Mouse (Mus musculus): ENCODE data around the gene Diexf. TPM values are rescaled to one million over a fixed set of nuclear protein-coding genes. Genes with fewer than 3 reads are reported as not detected.

The Diexf gene
- polyA plus RNA-seq (2012; fragmentation: generic; extraction: Trizol) = 13.3 TPM

GRCm38 (mm10) chr1:193129786-193130455, at the start of gene Diexf:
Gene Diexf (minus strand): TSS chr1:193130272.
- H3K36me3 ChIP-seq (ENCODE audit: control insufficient read depth, insufficient read depth) = peaks cover 15% of the 10 kb centered on the region
- peak within 1 kb of the TSS; percentile 37 for H3ac ChIP-seq (ENCODE audit: control insufficient read depth, insufficient read length)
- peak within 1 kb of the TSS; percentile 59 for H3K4me3 ChIP-seq
- H3K79me2 ChIP-seq (ENCODE audit: control insufficient read depth, insufficient read depth) = peaks cover 31% of the 10 kb centered on the region
- H3K4me2 ChIP-seq (ENCODE audit: low read depth) = peak within 1 kb of the TSS; percentile 80
- peak; percentile 26 for TF ChIP-seq USF1 (IDR thresholded peaks at IDR 0.05; ENCODE audit: low read depth)
- TF ChIP-seq SRF (IDR thresholded peaks at IDR 0.05; ENCODE audit: control insufficient read depth, insufficient read length, low read depth) = no peak
- no peak for TF ChIP-seq E2F4 (IDR thresholded peaks at IDR 0.05; ENCODE audit: insufficient read depth)
- TF ChIP-seq REST (IDR thresholded peaks at IDR 0.05; ENCODE audit: insufficient read depth, insufficient read length) = no peak
- peak; percentile 68 for TF ChIP-seq POLR2A (IDR thresholded peaks at IDR 0.05; ENCODE audit: insufficient read length, low read depth)
- no peak for TF ChIP-seq TCF12 (IDR thresholded peaks at IDR 0.05; ENCODE audit: insufficient read depth, poor library complexity, severe bottlenecking)
- TF ChIP-seq TCF3 (IDR thresholded peaks at IDR 0.05; ENCODE audit: insufficient read length, low read depth) = no peak
- TF ChIP-seq CEBPB (IDR thresholded peaks at IDR 0.05; ENCODE audit: insufficient read depth, poor library complexity, severe bottlenecking) = no peak
- TF ChIP-seq MYOD1 (IDR thresholded peaks at IDR 0.05; ENCODE audit: control insufficient read depth in 1 of 3, insufficient read length in 2 of 3, low read depth in 2 of 3) = peak in 1 of 3 experiments; percentile 32
- peak; percentile 68 for TF ChIP-seq POLR2AphosphoS2 (IDR thresholded peaks at IDR 0.05; ENCODE audit: insufficient read length, low read depth)
- peak; percentile 82 for TF ChIP-seq MAX (IDR thresholded peaks at IDR 0.05; ENCODE audit: low read depth)
- peak in 1 of 3 experiments; percentile 46 for TF ChIP-seq MYOG (IDR thresholded peaks at IDR 0.05; ENCODE audit: control insufficient read depth in 1 of 3, insufficient read depth in 1 of 3, insufficient read length in 2 of 3, low read depth in 2 of 3)
- H3K27me3 ChIP-seq (ENCODE audit: control insufficient read depth, insufficient read depth, insufficient read length) = no peaks in the 10 kb centered on the region

- Histone ChIP-seq H3K27me3 (ENCODE audit: control insufficient read depth, insufficient read depth, insufficient read length) (no peaks in the 10 kb centered on the region), H3K4me2 (ENCODE audit: low read depth) (peak overlapping the region; percentile 88), H3K4me3 (peak overlapping the region; percentile 85), H3K79me2 (ENCODE audit: control insufficient read depth, insufficient read depth) (no peaks in the 10 kb centered on the region), H3K36me3 (ENCODE audit: control insufficient read depth, insufficient read depth) (no peaks in the 10 kb centered on the region), H3ac (ENCODE audit: control insufficient read depth, insufficient read length) (peak overlapping the region; percentile 50)
- TF ChIP-seq MYOG (IDR thresholded peaks at IDR 0.05; ENCODE audit: control insufficient read depth in 1 of 3, insufficient read depth in 1 of 3, insufficient read length in 2 of 3, low read depth in 2 of 3) (peak; percentile 23 to 92 (median 65)), TCF3 (IDR thresholded peaks at IDR 0.05; ENCODE audit: insufficient read length, low read depth) (peak; percentile 50), E2F4 (IDR thresholded peaks at IDR 0.05; ENCODE audit: insufficient read depth) (no peak), MYOD1 (IDR thresholded peaks at IDR 0.05; ENCODE audit: control insufficient read depth in 1 of 3, insufficient read length in 2 of 3, low read depth in 2 of 3) (peak in 2 of 3 experiments; percentile 84), CEBPB (IDR thresholded peaks at IDR 0.05; ENCODE audit: insufficient read depth, poor library complexity, severe bottlenecking) (no peak), TCF12 (IDR thresholded peaks at IDR 0.05; ENCODE audit: insufficient read depth, poor library complexity, severe bottlenecking) (peak; percentile 9)
These were observed 44.2 kb upstream of the Diexf start for GRCm38 (mm10) chr1:193174143-193174733.

- Histone ChIP-seq H3K4me2 (ENCODE audit: low read depth) (peak overlapping the region; percentile 88), H3K27me3 (ENCODE audit: control insufficient read depth, insufficient read depth, insufficient read length) (no peaks in the 10 kb centered on the region), H3ac (ENCODE audit: control insufficient read depth, insufficient read length) (peak overlapping the region; percentile 50), H3K79me2 (ENCODE audit: control insufficient read depth, insufficient read depth) (no peaks in the 10 kb centered on the region), H3K36me3 (ENCODE audit: control insufficient read depth, insufficient read depth) (no peaks in the 10 kb centered on the region), H3K4me3 (peak overlapping the region; percentile 85)
- TF ChIP-seq CEBPB (IDR thresholded peaks at IDR 0.05; ENCODE audit: insufficient read depth, poor library complexity, severe bottlenecking) = no peak
- TF ChIP-seq USF1 (IDR thresholded peaks at IDR 0.05; ENCODE audit: low read depth) = no peak
- TF ChIP-seq SRF (IDR thresholded peaks at IDR 0.05; ENCODE audit: control insufficient read depth, insufficient read length, low read depth) = no peak
- TF ChIP-seq E2F4 (IDR thresholded peaks at IDR 0.05; ENCODE audit: insufficient read depth) = no peak
- TF ChIP-seq TCF12 (IDR thresholded peaks at IDR 0.05; ENCODE audit: insufficient read depth, poor library complexity, severe bottlenecking) = no peak
- TF ChIP-seq MYOG (IDR thresholded peaks at IDR 0.05; ENCODE audit: control insufficient read depth in 1 of 3, insufficient read depth in 1 of 3, insufficient read length in 2 of 3, low read depth in 2 of 3) = no peak
- no peak for TF ChIP-seq REST (IDR thresholded peaks at IDR 0.05; ENCODE audit: insufficient read depth, insufficient read length)
- no peak for TF ChIP-seq MYOD1 (IDR thresholded peaks at IDR 0.05; ENCODE audit: control insufficient read depth in 1 of 3, insufficient read length in 2 of 3, low read depth in 2 of 3)
- TF ChIP-seq POLR2AphosphoS2 (IDR thresholded peaks at IDR 0.05; ENCODE audit: insufficient read length, low read depth) = no peak
- no peak for TF ChIP-seq MAX (IDR thresholded peaks at IDR 0.05; ENCODE audit: low read depth)
- TF ChIP-seq TCF3 (IDR thresholded peaks at IDR 0.05; ENCODE audit: insufficient read length, low read depth) = no peak
- no peak for TF ChIP-seq POLR2A (IDR thresholded peaks at IDR 0.05; ENCODE audit: insufficient read length, low read depth)
These were observed 43.7 kb upstream of the Diexf start for GRCm38 (mm10) chr1:193173810-193174129.

- TF ChIP-seq TCF3 (IDR thresholded peaks at IDR 0.05; ENCODE audit: insufficient read length, low read depth) (no peak), MAX (IDR thresholded peaks at IDR 0.05; ENCODE audit: low read depth) (no peak), TCF12 (IDR thresholded peaks at IDR 0.05; ENCODE audit: insufficient read depth, poor library complexity, severe bottlenecking) (no peak), E2F4 (IDR thresholded peaks at IDR 0.05; ENCODE audit: insufficient read depth) (no peak), CEBPB (IDR thresholded peaks at IDR 0.05; ENCODE audit: insufficient read depth, poor library complexity, severe bottlenecking) (no peak), POLR2AphosphoS2 (IDR thresholded peaks at IDR 0.05; ENCODE audit: insufficient read length, low read depth) (peak; percentile 92), SRF (IDR thresholded peaks at IDR 0.05; ENCODE audit: control insufficient read depth, insufficient read length, low read depth) (peak; percentile 34), MYOD1 (IDR thresholded peaks at IDR 0.05; ENCODE audit: control insufficient read depth in 1 of 3, insufficient read length in 2 of 3, low read depth in 2 of 3) (peak in 1 of 3 experiments; percentile 18), REST (IDR thresholded peaks at IDR 0.05; ENCODE audit: insufficient read depth, insufficient read length) (peak; percentile 39), POLR2A (IDR thresholded peaks at IDR 0.05; ENCODE audit: insufficient read length, low read depth) (peak; percentile 97), MYOG (IDR thresholded peaks at IDR 0.05; ENCODE audit: control insufficient read depth in 1 of 3, insufficient read depth in 1 of 3, insufficient read length in 2 of 3, low read depth in 2 of 3) (peak in 1 of 3 experiments; percentile 19), USF1 (IDR thresholded peaks at IDR 0.05; ENCODE audit: low read depth) (no peak)
- Histone ChIP-seq H3K4me2 (ENCODE audit: low read depth) (peak overlapping the region; percentile 98), H3K79me2 (ENCODE audit: control insufficient read depth, insufficient read depth) (no peaks in the 10 kb centered on the region), H3K27me3 (ENCODE audit: control insufficient read depth, insufficient read depth, insufficient read length) (no peaks in the 10 kb centered on the region), H3K4me3 (peak overlapping the region; percentile 85), H3ac (ENCODE audit: control insufficient read depth, insufficient read length) (peak overlapping the region; percentile 50), H3K36me3 (ENCODE audit: control insufficient read depth, insufficient read depth) (no peaks in the 10 kb centered on the region)
These were observed 43.1 kb upstream of the Diexf start for GRCm38 (mm10) chr1:193172991-193173809.
